Mouse (Mus musculus): Measurements from ENCODE around the gene Ahdc1. TPM values are rescaled to one million over a fixed set of nuclear protein-coding genes. Genes with fewer than 3 reads are reported as not detected.
A peak's percentile ranks its signal among the peaks of the same experiment; 100 is the strongest.

Gene Ahdc1
- polyA plus RNA-seq, 1 experiment from 2014 or later = 8.0 TPM

GRCm38 (mm10) chr4:132972556-132972955 lies 38.5 kb upstream of the Ahdc1 start:
- 27% methylated on average over 2 of the region's 2 CpGs for WGBS
- H3K27me3 ChIP-seq (ENCODE audit: control insufficient read depth, insufficient read depth, low read depth, low read length) = no peaks in the 10 kb centered on the region
- no peak overlapping the region for H3K4me3 ChIP-seq (ENCODE audit: low read length)
- no peaks in the 10 kb centered on the region for H3K36me3 ChIP-seq (ENCODE audit: control insufficient read depth, insufficient read depth, low read length)
- no peak overlapping the region for H3K9ac ChIP-seq (ENCODE audit: low read length)
- peaks cover 25% of the 10 kb centered on the region for H3K4me1 ChIP-seq (replicated peaks; ENCODE audit: control insufficient read depth, insufficient read depth, low read length)
- H3K9me3 ChIP-seq (ENCODE audit: control insufficient read depth, low read length) = no peaks in the 10 kb centered on the region
- H3K4me2 ChIP-seq (ENCODE audit: low read depth, low read length) = no peak overlapping the region
- H3K27ac ChIP-seq (ENCODE audit: low read length) = no peak overlapping the region; the same call in 1 of the 2 replicates
- ATAC-seq (ENCODE audit: low read depth) = no peak

DNA sequence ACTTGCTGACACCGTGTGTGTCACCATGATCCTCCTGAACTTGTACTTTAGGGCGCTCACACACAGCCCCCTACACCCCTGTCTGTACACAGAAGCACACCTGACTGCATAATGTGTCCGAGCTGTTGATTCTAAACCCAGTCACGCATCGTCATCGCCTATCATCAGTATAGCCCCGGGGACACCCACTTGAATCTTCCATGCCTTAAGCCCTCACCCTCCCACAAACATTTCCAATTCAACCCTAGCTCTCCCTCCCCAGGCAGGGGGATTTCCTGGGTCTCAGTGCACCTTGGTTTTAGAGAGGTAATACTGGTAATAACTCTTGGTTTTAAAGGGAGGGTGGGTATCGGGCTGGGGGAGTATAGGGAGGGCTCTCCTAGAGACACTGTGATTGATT lies 37.9 kb upstream of the Ahdc1 start:
- H3K27me3 ChIP-seq (ENCODE audit: control insufficient read depth, insufficient read depth, low read depth, low read length) = no peaks in the 10 kb centered on the region
- no peaks in the 10 kb centered on the region for H3K36me3 ChIP-seq (ENCODE audit: control insufficient read depth, insufficient read depth, low read length)
- H3K4me2 ChIP-seq (ENCODE audit: low read depth, low read length) = no peak overlapping the region
- no peak for ATAC-seq (ENCODE audit: low read depth)
- 66% methylated on average over 8 of the region's 8 CpGs for WGBS
- H3K4me3 ChIP-seq (ENCODE audit: low read length) = no peak overlapping the region
- H3K4me1 ChIP-seq (replicated peaks; ENCODE audit: control insufficient read depth, insufficient read depth, low read length) = peaks cover 25% of the 10 kb centered on the region
- no peak overlapping the region; the same call in 1 of the 2 replicates for H3K9ac ChIP-seq (ENCODE audit: low read length)
- H3K27ac ChIP-seq (ENCODE audit: low read length) = no peak overlapping the region; the same call in 1 of the 2 replicates
- H3K9me3 ChIP-seq (ENCODE audit: control insufficient read depth, low read length) = no peaks in the 10 kb centered on the region

DNA sequence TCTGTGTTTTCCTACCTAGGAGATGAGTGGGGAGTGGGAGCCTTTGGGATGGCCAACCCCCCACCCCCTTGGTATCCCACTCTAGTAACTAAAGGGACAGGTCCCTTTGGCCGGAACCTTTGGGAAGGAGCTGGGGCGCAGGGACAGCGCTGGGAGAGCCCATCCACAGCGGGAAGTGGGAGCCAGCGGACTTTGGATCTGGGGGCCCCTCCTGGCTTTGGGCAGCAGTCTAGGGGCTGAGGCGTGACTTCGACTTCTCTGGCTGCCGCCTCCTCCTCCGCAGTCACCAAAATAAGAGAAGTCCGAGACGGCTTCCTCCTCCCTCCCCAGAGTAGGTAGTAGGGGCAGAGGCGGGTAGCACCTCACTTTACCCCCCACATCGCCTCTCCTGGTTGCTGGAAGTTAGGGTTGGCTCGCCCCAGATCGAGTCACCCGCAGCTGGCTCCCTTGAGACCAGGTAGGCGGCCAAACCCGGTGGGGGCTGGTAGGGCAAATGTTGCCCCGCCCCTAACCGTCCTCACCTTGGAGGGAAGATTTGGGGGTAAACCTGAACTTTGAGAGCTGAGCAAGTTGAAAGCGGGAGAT lies 37.2 kb upstream of the Ahdc1 start, which contains the start of gene Fgr:
Gene Fgr (plus strand): TSS at position 282 of the 585 bp plus-strand sequence.
- no peak for ATAC-seq (ENCODE audit: low read depth)
- Histone ChIP-seq H3K9me3 (ENCODE audit: control insufficient read depth, low read length) (no peaks in the 10 kb centered on the region), H3K4me1 (replicated peaks; ENCODE audit: control insufficient read depth, insufficient read depth, low read length) (peaks cover 25% of the 10 kb centered on the region), H3K4me2 (ENCODE audit: low read depth, low read length) (peak within 1 kb of the TSS; percentile 51), H3K27me3 (ENCODE audit: control insufficient read depth, insufficient read depth, low read depth, low read length) (no peaks in the 10 kb centered on the region), H3K36me3 (ENCODE audit: control insufficient read depth, insufficient read depth, low read length) (no peaks in the 10 kb centered on the region), H3K9ac (ENCODE audit: low read length) (peak within 1 kb of the TSS; percentile 45), H3K27ac (ENCODE audit: low read length) (peak within 1 kb of the TSS; percentile 25), H3K4me3 (ENCODE audit: low read length) (peak within 1 kb of the TSS; percentile 29)
- 21% methylated on average over 21 of the region's 21 CpGs for WGBS

GRCm38 (mm10) chr4:132974904-132975303 lies 36.2 kb upstream of the Ahdc1 start:
- Histone ChIP-seq H3K4me1 (replicated peaks; ENCODE audit: control insufficient read depth, insufficient read depth, low read length) (peaks cover 25% of the 10 kb centered on the region), H3K9ac (ENCODE audit: low read length) (peak overlapping the region; percentile 45)
- WGBS = 3% methylated on average over 15 of the region's 15 CpGs

GRCm38 (mm10) chr4:132975791-132976190 lies 35.3 kb upstream of the Ahdc1 start:
- no peak for ATAC-seq (ENCODE audit: low read depth)

More at GRCm38 (mm10) chr4:132974904-132975303, 36.2 kb upstream of the Ahdc1 start:
- peak; percentile 51 for ATAC-seq (ENCODE audit: low read depth)
- Histone ChIP-seq H3K36me3 (ENCODE audit: control insufficient read depth, insufficient read depth, low read length) (no peaks in the 10 kb centered on the region), H3K4me3 (ENCODE audit: low read length) (peak overlapping the region; percentile 29), H3K27me3 (ENCODE audit: control insufficient read depth, insufficient read depth, low read depth, low read length) (no peaks in the 10 kb centered on the region), H3K27ac (ENCODE audit: low read length) (peak overlapping the region; percentile 25), H3K4me2 (ENCODE audit: low read depth, low read length) (peak overlapping the region; percentile 51), H3K9me3 (ENCODE audit: control insufficient read depth, low read length) (no peaks in the 10 kb centered on the region)

DNA sequence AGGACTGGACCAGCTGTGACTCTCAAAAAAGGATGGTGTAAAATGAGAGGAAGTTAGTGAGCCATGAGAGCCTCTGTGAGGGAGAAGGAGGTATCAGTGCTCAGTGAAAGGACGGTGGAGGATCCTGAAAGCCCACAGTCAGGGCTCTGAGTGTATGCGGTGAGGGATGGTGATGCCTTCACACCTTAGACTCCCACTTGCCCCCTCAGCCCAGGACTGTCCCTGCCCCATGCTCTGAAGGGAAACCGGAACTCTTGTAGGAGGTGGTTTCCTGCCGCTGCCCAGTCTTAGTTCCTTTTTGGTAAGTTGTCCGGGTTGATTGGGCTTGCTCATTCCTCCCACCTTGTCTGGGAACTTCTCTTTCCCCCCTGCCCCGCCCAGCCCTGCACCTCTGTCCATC lies 34.3 kb upstream of the Ahdc1 start:
- Histone ChIP-seq H3K9me3 (ENCODE audit: control insufficient read depth, low read length) (no peaks in the 10 kb centered on the region), H3K36me3 (ENCODE audit: control insufficient read depth, insufficient read depth, low read length) (no peaks in the 10 kb centered on the region), H3K4me1 (replicated peaks; ENCODE audit: control insufficient read depth, insufficient read depth, low read length) (peaks cover 25% of the 10 kb centered on the region), H3K4me3 (ENCODE audit: low read length) (no peak overlapping the region), H3K9ac (ENCODE audit: low read length) (no peak overlapping the region), H3K27ac (ENCODE audit: low read length) (no peak overlapping the region), H3K27me3 (ENCODE audit: control insufficient read depth, insufficient read depth, low read depth, low read length) (no peaks in the 10 kb centered on the region), H3K4me2 (ENCODE audit: low read depth, low read length) (no peak overlapping the region)
- ATAC-seq (ENCODE audit: low read depth) = no peak
- 47% methylated on average over 6 of the region's 6 CpGs for WGBS

More at GRCm38 (mm10) chr4:132975791-132976190, 35.3 kb upstream of the Ahdc1 start:
- Histone ChIP-seq H3K9me3 (ENCODE audit: control insufficient read depth, low read length) (no peaks in the 10 kb centered on the region), H3K4me1 (replicated peaks; ENCODE audit: control insufficient read depth, insufficient read depth, low read length) (peaks cover 25% of the 10 kb centered on the region), H3K9ac (ENCODE audit: low read length) (no peak overlapping the region), H3K36me3 (ENCODE audit: control insufficient read depth, insufficient read depth, low read length) (no peaks in the 10 kb centered on the region), H3K4me2 (ENCODE audit: low read depth, low read length) (no peak overlapping the region), H3K27me3 (ENCODE audit: control insufficient read depth, insufficient read depth, low read depth, low read length) (no peaks in the 10 kb centered on the region), H3K27ac (ENCODE audit: low read length) (no peak overlapping the region), H3K4me3 (ENCODE audit: low read length) (no peak overlapping the region)
- WGBS = 73% methylated on average over 3 of the region's 3 CpGs

DNA sequence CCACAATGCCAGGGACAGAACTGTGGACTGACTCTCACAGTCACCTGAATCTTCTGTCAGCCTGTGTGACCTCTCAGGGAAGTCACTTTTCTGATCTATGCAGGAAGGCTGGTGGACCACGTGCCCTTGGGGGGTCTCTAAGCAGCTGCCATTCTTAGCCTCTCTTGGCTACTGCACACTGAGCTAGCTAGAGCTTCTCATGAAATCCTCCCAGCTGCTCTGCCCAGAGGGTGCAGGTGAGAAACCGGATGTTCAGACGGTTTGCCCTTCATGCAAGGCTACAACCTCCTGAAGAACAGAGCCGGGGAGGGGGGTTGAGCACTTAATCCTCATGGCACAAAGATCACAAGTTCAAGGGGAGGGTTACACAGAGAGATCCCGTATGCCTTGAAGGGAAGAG lies 33.5 kb upstream of the Ahdc1 start:
- Histone ChIP-seq H3K27me3 (ENCODE audit: control insufficient read depth, insufficient read depth, low read depth, low read length) (no peaks in the 10 kb centered on the region), H3K36me3 (ENCODE audit: control insufficient read depth, insufficient read depth, low read length) (no peaks in the 10 kb centered on the region), H3K4me2 (ENCODE audit: low read depth, low read length) (no peak overlapping the region), H3K4me1 (replicated peaks; ENCODE audit: control insufficient read depth, insufficient read depth, low read length) (peaks cover 24% of the 10 kb centered on the region), H3K4me3 (ENCODE audit: low read length) (no peak overlapping the region), H3K9me3 (ENCODE audit: control insufficient read depth, low read length) (no peaks in the 10 kb centered on the region), H3K27ac (ENCODE audit: low read length) (no peak overlapping the region), H3K9ac (ENCODE audit: low read length) (no peak overlapping the region)
- 35% methylated on average over 5 of the region's 5 CpGs for WGBS
- no peak for ATAC-seq (ENCODE audit: low read depth)

DNA sequence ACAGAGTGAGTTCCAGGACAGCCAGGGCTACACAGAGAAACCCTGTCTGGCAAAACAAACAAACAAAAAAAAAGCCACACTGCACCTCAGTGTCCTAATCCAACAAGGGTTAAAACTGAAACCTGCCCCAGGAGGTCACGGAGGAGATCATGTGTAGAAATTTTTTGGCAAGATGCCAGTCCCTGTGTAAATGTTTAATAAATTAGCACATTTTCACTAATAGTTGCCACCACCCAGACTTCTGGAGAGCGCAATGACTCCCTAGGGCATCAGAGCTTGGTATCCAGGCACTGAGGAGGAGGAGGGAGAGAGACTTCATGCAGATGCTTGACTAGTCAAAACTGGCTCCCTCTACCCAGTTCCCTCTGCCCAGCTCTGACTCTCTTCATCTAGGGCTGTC lies 31.9 kb upstream of the Ahdc1 start:
- H3K36me3 ChIP-seq (ENCODE audit: control insufficient read depth, insufficient read depth, low read length) = no peaks in the 10 kb centered on the region
- no peak overlapping the region for H3K9ac ChIP-seq (ENCODE audit: low read length)
- H3K27me3 ChIP-seq (ENCODE audit: control insufficient read depth, insufficient read depth, low read depth, low read length) = no peaks in the 10 kb centered on the region
- WGBS = 28% methylated on average over 2 of the region's 2 CpGs
- peaks cover 25% of the 10 kb centered on the region for H3K4me1 ChIP-seq (replicated peaks; ENCODE audit: control insufficient read depth, insufficient read depth, low read length)
- no peak overlapping the region for H3K27ac ChIP-seq (ENCODE audit: low read length)
- no peak for ATAC-seq (ENCODE audit: low read depth)
- H3K4me2 ChIP-seq (ENCODE audit: low read depth, low read length) = no peak overlapping the region
- H3K4me3 ChIP-seq (ENCODE audit: low read length) = no peak overlapping the region
- H3K9me3 ChIP-seq (ENCODE audit: control insufficient read depth, low read length) = no peaks in the 10 kb centered on the region

DNA sequence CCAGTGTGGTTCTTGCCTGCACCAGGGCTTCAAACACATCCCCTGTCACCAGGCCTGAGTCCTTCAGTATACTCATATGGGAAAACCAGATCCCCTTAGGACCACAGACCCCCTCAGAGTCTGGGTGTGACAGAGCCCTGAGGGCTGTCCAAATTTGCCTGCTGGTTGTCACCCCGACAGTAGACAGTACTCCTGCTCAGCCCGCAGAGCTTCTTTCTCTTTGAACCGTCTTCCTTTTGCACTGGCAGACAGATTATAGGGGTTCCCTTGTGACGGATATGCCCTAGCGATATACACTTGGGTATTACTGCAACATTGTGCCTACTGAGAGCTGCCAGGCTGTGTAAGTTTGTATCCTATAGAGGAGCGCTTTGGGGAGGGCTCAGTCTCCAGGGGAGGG lies 29.4 kb upstream of the Ahdc1 start:
- H3K27ac ChIP-seq (ENCODE audit: low read length) = no peak overlapping the region
- WGBS = 81% methylated on average over 6 of the region's 6 CpGs
- H3K4me1 ChIP-seq (replicated peaks; ENCODE audit: control insufficient read depth, insufficient read depth, low read length) = peaks cover 10% of the 10 kb centered on the region; the same call in 1 of the 2 replicates

More for the DNA sequence above, 29.4 kb upstream of the Ahdc1 start:
- Histone ChIP-seq H3K4me3 (ENCODE audit: low read length) (no peak overlapping the region), H3K27me3 (ENCODE audit: control insufficient read depth, insufficient read depth, low read depth, low read length) (no peaks in the 10 kb centered on the region), H3K9ac (ENCODE audit: low read length) (no peak overlapping the region), H3K36me3 (ENCODE audit: control insufficient read depth, insufficient read depth, low read length) (no peaks in the 10 kb centered on the region), H3K4me2 (ENCODE audit: low read depth, low read length) (no peak overlapping the region), H3K9me3 (ENCODE audit: control insufficient read depth, low read length) (no peaks in the 10 kb centered on the region)
- no peak for ATAC-seq (ENCODE audit: low read depth)
